Mouse (Mus musculus) stomach, postnatal 0 days (tissue): ENCODE results near the gene Gm10563. TPM values are rescaled to one million over a fixed set of nuclear protein-coding genes. Genes with fewer than 3 reads are reported as not detected.
A peak's percentile ranks its signal among the peaks of the same experiment; 100 is the strongest.

Source experiments
- ATAC-seq: fragments of 200-750 bp; cut with Nextera tagmentation; 2 replicates; pipeline ENCODE4 v1.8.0; 2017; ENCODE audit not compliant: low FRiP score, low TSS enrichment
- DNase-seq: peaks from one replicate; pipeline ENCODE4 v3.0.0-alpha.2; 2016; ENCODE audit warnings: low spot score
- H3K27ac ChIP-seq: fragments of 300-500 bp; sonication (generic); replicated peaks from 2 replicates; pipeline ENCODE4 v1.5.1; 2014; ENCODE audit warnings: mild to moderate bottlenecking, control low read depth
- H3K27me3 ChIP-seq: fragments of 300-500 bp; sonication (generic); 2 replicates; pipeline ENCODE4 v1.6.1; 2014; ENCODE audit warnings: low read length; ENCODE audit not compliant: control insufficient read depth, insufficient read depth
- H3K36me3 ChIP-seq: fragments of 300-500 bp; sonication (generic); 2 replicates; pipeline ENCODE4 v1.6.1; 2014; ENCODE audit warnings: low read length, mixed read lengths; ENCODE audit not compliant: control insufficient read depth, insufficient read depth
- H3K4me1 ChIP-seq: fragments of 300-500 bp; sonication (generic); replicated peaks from 2 replicates; pipeline ENCODE4 v1.6.1; 2014; ENCODE audit warnings: antibody characterized with exemption; ENCODE audit not compliant: control insufficient read depth, insufficient read depth
- H3K4me2 ChIP-seq: fragments of 300-500 bp; sonication (generic); replicated peaks from 2 replicates; pipeline ENCODE4 v1.6.1; 2014; ENCODE audit warnings: low read depth, mild to moderate bottlenecking, control low read depth, moderate library complexity
- H3K4me3 ChIP-seq: fragments of 300-500 bp; sonication (generic); 2 replicates; pipeline ENCODE4 v1.5.1; 2014; ENCODE audit warnings: low read depth, low read length, control low read depth
- H3K9ac ChIP-seq: fragments of 300-500 bp; sonication (generic); 2 replicates; pipeline ENCODE4 v1.6.1; 2014; ENCODE audit warnings: mild to moderate bottlenecking, low read length, control low read depth, mixed read lengths
- H3K9me3 ChIP-seq: fragments of 300-500 bp; sonication (generic); 2 replicates; pipeline ENCODE4 v1.6.1; 2016; ENCODE audit warnings: low read length; ENCODE audit not compliant: control insufficient read depth
- CTCF ChIP-seq: IDR thresholded peaks from 2 replicates; pipeline ENCODE4 v1.5.1; 2016; ENCODE audit warnings: antibody characterized with exemption, low read depth, mild to moderate bottlenecking, moderate library complexity
- EP300 ChIP-seq: optimal IDR thresholded peaks from 2 replicates; pipeline ENCODE3; 2016; ENCODE audit warnings: antibody characterized with exemption
- WGBS: fragments of 180-500 bp; shearing (Covaris S2); extraction: QIAGEN DNeasy Blood & Tissue Kit; methylation state at CpG from one replicate; pipeline ENCODE4 v1.1.7; 2014; 5-methylcytosine and 5-hydroxymethylcytosine counted together
- polyA plus RNA-seq: library from polyadenylated mRNA; unstranded; fragments of >200 nt; fragmentation: Nextera tagmentation; extraction: Ambion mirVana; gene quantifications from 2 replicates; pipeline ENCODE4 v1.2.1, GENCODE M21; 2015

The Gm10563 gene
- polyA plus RNA-seq, 1 experiment from 2014 or later: not detected

- no peaks in the 10 kb centered on the region for H3K27me3 ChIP-seq
- no peaks in the 10 kb centered on the region for H3K9me3 ChIP-seq
- H3K4me2 ChIP-seq: no peak overlapping the region
- H3K36me3 ChIP-seq: no peaks in the 10 kb centered on the region
- DNase-seq (no peak), ATAC-seq (no peak)
- WGBS: 73% methylated on average over 5 of the region's 5 CpGs
- TF ChIP-seq EP300: no peak
- no peak for TF ChIP-seq CTCF
- no peak overlapping the region for H3K27ac ChIP-seq
- no peaks in the 10 kb centered on the region for H3K4me1 ChIP-seq
- H3K9ac ChIP-seq: no peak overlapping the region
- no peak overlapping the region for H3K4me3 ChIP-seq
These were observed 48.6 kb downstream of the Gm10563 start for GRCm38 (mm10) chr4:155596606-155597005.

- no peak for ATAC-seq
- H3K27ac ChIP-seq: no peak overlapping the region
- H3K4me1 ChIP-seq: no peaks in the 10 kb centered on the region
- 64% methylated on average over 3 of the region's 3 CpGs for WGBS
- DNase-seq: no peak
- TF ChIP-seq CTCF: no peak
- no peak for TF ChIP-seq EP300
- H3K4me2 ChIP-seq: no peak overlapping the region
- H3K9me3 ChIP-seq: no peaks in the 10 kb centered on the region
- no peak overlapping the region for H3K4me3 ChIP-seq
- no peaks in the 10 kb centered on the region for H3K36me3 ChIP-seq
- H3K9ac ChIP-seq: no peak overlapping the region
- H3K27me3 ChIP-seq: no peaks in the 10 kb centered on the region
These were observed 49.4 kb downstream of the Gm10563 start for GRCm38 (mm10) chr4:155595777-155596176.

GRCm38 (mm10) chr4:155593780-155594179, 51.4 kb downstream of the Gm10563 start:
- H3K4me3 ChIP-seq: no peak overlapping the region
- no peak overlapping the region for H3K9ac ChIP-seq
- H3K27ac ChIP-seq: no peak overlapping the region
- DNase-seq (no peak), ATAC-seq (no peak)
- no peaks in the 10 kb centered on the region for H3K4me1 ChIP-seq
- 25% methylated on average over 1 of the region's 1 CpGs for WGBS
- no peak overlapping the region for H3K4me2 ChIP-seq
- H3K36me3 ChIP-seq: peaks cover 11% of the 10 kb centered on the region
- H3K27me3 ChIP-seq: no peaks in the 10 kb centered on the region
- TF ChIP-seq CTCF (no peak), EP300 (no peak)
- no peaks in the 10 kb centered on the region for H3K9me3 ChIP-seq

- TF ChIP-seq EP300: no peak
- TF ChIP-seq CTCF: no peak
- Histone ChIP-seq H3K36me3 (peaks cover 22% of the 10 kb centered on the region), H3K27ac (no peak overlapping the region), H3K4me1 (no peaks in the 10 kb centered on the region), H3K4me2 (no peak overlapping the region), H3K9me3 (no peaks in the 10 kb centered on the region), H3K27me3 (no peaks in the 10 kb centered on the region), H3K4me3 (no peak overlapping the region), H3K9ac (no peak overlapping the region)
- no peak for DNase-seq
- ATAC-seq: no peak
- 69% methylated on average over 7 of the region's 7 CpGs for WGBS
These were observed 54.0 kb downstream of the Gm10563 start for GRCm38 (mm10) chr4:155591012-155591719.

- 91% methylated on average over 5 of the region's 5 CpGs for WGBS
- ATAC-seq: no peak
- H3K4me3 ChIP-seq: no peak overlapping the region
- H3K4me1 ChIP-seq: no peaks in the 10 kb centered on the region
- TF ChIP-seq CTCF: no peak
- no peak for TF ChIP-seq EP300
- H3K27ac ChIP-seq: no peak overlapping the region
- no peaks in the 10 kb centered on the region for H3K9me3 ChIP-seq
- no peaks in the 10 kb centered on the region for H3K27me3 ChIP-seq
- no peak overlapping the region for H3K4me2 ChIP-seq
- peaks cover 34% of the 10 kb centered on the region for H3K36me3 ChIP-seq
- H3K9ac ChIP-seq: no peak overlapping the region
- DNase-seq: no peak
These were observed 55.9 kb downstream of the Gm10563 start for GRCm38 (mm10) chr4:155589356-155589755.

GRCm38 (mm10) chr4:155582279-155582905, 62.8 kb downstream of the Gm10563 start:
- 78% methylated on average over 6 of the region's 6 CpGs for WGBS
- H3K4me2 ChIP-seq: no peak overlapping the region
- peak; percentile 99 for ATAC-seq

More at GRCm38 (mm10) chr4:155582279-155582905, 62.8 kb downstream of the Gm10563 start:
- peak; percentile 83 for DNase-seq
- Histone ChIP-seq H3K9me3 (no peaks in the 10 kb centered on the region), H3K27me3 (no peaks in the 10 kb centered on the region), H3K9ac (no peak overlapping the region), H3K36me3 (peaks cover 29% of the 10 kb centered on the region; the same call in 1 of the 2 replicates), H3K27ac (peak overlapping the region; percentile 49), H3K4me1 (no peaks in the 10 kb centered on the region), H3K4me3 (no peak overlapping the region)
- TF ChIP-seq CTCF (peak; percentile 13; the same call in 1 of the 2 replicates), EP300 (no peak)
